Mouse (Mus musculus) brain, embryonic 14.5 days (tissue): ENCODE measurements around the gene Fbxl5.

Experiments used
- CTCF ChIP-seq: fragments of 200-500 bp; IDR thresholded peaks from 2 replicates; pipeline ENCODE4 v1.5.1; 2012; ENCODE audit warnings: inconsistent platforms, mild to moderate bottlenecking, moderate library complexity, borderline replicate concordance; ENCODE audit not compliant: insufficient read depth, insufficient read length; ENCODE audit errors: extremely low read depth
- POLR2A ChIP-seq: fragments of 200-500 bp; IDR thresholded peaks from 2 replicates; pipeline ENCODE4 v1.6.1; 2012; ENCODE audit warnings: mild to moderate bottlenecking, inconsistent platforms, borderline replicate concordance; ENCODE audit not compliant: poor library complexity, insufficient read depth, insufficient read length, severe bottlenecking; ENCODE audit errors: extremely low read depth

DNA sequence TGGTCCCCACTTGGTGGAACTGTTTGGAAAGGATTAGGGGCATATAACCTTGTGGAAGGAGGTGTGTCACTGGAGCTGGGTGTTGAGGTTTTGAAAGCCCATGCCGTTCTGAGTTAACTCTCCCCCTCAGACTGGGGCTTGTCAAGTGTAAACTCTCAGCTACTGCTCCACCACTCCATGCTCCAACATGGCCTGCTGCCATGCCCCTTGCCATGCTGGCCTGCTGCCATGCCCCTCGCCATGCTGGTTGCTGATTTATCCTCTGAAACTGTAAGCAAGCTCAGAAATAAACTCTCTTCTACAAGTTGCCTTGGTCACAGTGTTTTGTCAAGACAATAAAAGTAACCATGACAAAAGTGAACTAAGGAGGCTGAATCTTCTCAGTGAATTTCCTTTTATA, 16.0 kb downstream of the Fbxl5 start:
- TF ChIP-seq CTCF (no peak), POLR2A (no peak)
